Mouse (Mus musculus): ENCODE results near the gene Cdc42bpa.

The Cdc42bpa gene

DNA sequence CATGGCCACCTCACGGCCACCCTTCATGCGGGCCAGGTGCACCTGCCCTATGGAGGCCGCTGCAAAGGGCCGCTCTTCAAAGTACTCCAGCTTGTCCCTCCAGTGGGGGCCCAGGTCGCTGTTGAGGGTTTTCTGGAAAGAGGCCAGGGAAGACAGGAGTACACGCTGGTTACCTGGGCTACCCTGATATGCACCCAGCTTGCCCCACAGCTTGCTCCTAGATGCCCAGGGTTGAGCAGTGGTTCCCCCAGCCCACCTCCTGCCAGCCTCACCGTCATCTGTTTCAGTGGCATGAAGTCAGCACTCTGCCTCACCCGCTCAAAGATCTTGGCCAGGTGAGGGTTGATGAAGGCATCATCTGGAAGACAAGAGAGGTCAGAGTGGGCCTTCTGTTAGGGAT, 209.8 kb downstream of the Cdc42bpa start:
- DNase-seq = no peak

DNA sequence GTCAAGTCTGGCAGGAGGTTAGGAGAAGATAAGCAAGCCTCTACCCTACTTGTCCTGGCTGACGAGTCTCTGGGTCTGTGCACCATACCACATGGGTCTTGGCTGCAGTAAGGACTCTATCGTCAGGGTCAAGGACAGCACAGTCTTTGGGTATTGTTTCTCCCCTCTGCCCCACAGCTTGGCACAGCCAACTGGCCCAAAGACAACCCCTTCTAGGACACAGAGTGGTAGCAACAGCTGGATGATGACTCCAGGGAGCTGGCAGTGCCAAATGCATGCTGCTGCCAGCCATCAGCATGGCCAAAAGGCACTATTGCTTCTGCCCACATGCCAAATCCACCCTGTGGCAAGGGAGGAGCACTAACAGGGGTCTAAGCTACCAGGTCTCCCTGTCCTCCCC, 211.6 kb downstream of the Cdc42bpa start:
- no peak for DNase-seq

DNA sequence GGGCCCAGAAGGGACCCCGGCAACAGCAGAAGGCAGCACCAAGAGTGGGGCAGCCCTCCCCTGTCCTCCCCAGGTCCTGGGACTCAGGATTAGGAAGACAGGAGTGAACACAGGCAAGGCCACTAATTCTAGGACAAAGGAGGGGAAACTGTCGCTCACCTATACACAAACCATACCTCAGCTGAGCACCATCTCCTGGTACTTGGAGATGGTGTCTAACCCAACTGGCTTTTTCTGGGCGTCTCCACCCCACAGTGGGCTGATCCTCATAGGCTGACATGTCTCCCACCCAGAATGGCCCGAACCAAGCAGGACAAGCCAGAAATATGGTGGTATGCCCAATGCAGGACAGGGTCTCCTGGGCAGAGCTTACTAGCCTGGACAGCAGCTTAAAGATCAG, 212.3 kb downstream of the Cdc42bpa start:
- DNase-seq = no peak

DNA sequence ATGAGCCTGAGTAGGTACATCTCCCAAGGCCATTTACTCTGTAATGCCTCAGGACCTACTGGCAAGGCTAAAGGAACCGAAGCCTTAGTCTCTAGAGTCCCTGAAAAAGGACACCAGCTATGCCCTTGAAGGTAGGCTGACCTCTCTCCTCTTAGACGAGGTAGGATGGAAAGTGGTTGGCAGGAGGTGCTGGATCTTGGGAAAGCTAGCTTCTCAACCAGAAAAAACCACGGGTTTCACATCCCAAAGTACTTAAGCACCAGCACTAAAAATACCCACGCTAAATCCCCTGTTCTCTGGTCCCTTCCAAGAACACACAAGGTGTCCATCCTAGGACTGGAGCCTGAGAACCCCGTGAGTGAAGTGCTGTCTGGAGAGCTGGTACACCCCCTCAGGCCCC, 212.7 kb downstream of the Cdc42bpa start:
- DNase-seq = no peak

DNA sequence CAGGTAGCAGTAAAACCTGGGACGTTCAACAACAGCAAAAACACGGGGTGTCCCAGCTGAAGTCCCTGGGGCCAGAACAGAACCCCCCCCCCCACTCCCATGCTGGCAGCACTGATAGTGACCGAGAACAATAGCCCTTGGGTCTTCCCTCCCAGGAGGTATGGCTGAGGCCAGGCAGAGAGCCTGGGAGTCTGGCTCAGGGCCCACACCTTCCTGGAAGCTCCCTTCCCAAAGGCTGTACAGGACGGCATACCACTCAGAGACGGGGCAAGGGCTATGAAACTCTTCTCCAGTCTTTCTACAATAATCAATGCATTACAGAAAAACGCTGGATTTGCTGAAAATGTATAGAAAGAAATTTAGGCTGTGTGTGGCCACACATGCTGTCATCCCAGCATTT, 214.4 kb downstream of the Cdc42bpa start:
- no peak for DNase-seq

DNA sequence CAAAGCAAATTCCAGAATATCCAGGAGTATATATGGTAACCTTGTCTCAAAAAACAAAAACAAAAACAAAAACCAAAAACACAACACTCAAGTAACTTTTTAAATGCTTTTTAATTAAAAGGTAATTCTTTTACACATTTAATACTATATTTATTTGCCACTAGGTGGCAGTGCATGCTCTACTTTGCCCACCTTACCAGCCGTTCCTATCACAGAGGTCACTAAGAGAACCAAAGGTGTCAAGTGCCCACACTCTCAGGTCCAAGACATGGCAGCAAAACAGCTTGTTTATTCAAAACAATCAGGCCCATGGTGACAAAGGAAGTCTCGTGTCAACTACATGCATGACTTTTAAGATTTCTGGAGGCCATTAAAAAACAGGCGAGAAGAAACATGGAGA, 214.9 kb downstream of the Cdc42bpa start:
- no peak for DNase-seq

DNA sequence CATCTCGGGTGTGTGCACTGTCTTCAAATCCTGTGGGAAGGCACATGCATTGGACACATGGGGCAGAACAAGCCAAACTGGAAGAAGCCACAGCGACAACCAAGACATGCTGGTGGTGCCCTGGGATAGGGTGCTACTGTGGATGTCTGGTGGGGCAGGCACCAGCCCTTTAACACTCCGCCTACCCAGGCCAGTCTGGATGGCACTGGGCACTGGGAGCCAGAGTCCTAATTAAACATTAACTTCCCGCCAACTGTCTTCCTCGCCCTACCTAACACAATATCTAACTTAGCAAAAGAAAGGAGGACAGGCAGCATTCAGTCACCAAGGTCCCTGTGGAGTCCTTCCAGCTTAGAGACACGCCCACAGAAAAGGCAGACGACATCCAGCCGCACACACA, 215.4 kb downstream of the Cdc42bpa start:
- DNase-seq = no peak

DNA sequence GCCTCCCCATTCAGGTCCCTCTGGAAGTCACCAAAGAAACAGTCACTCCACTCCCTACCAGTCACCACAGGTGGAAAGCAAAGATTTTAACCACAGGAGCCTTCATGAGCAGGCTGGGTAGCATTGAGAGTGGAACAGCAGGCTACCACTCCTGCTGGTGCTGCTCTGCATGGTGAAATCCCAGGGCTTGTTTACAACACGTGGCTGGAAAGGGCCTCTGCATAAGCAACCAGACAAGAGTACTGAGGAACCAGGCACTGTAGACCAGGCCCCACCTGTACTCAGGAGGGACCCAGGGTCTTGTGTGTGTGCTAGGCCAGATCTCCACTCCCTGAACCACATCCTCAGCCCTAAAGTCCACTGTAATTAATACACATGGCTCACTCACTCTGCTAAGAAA, 216.5 kb downstream of the Cdc42bpa start:
- DNase-seq = no peak

DNA sequence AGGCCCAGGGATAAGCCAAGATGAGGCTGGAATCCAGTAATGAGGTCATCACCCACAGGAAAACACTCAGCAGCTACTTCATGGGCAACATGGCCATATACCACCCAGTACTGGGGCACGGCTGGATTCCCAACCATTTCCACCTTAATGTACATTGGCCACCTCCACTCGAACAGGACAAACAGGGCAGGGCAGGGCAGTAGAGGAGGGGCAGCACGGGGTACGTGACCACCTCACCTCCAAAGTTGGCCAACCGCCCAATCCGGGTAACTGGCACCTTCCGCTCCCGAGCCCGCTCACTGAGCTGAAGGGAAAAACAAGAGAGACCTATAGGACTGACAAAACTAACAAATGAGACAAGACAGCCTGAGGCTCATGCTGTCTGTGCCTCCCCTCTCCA, 218.1 kb downstream of the Cdc42bpa start:
- no peak for DNase-seq

DNA sequence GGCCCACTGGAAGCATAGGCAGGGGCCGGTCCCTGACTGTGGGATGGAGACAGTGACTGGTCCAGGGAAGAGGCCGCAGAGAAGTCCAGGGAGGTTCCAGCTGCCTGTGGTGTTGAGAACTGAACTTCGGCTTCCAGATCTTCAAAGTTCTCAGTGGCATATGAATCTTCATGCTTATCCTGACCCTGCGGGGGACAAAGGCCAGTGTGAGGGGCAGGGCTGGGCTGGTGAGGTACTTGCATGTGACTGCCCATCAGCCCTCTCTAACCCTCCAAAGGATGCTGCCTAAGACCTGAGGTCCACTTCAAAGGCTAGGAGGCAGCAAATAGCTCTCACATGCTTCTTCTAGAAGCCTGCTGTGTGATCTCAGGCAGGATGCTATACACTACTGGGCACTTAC, 218.8 kb downstream of the Cdc42bpa start:
- no peak for DNase-seq

DNA sequence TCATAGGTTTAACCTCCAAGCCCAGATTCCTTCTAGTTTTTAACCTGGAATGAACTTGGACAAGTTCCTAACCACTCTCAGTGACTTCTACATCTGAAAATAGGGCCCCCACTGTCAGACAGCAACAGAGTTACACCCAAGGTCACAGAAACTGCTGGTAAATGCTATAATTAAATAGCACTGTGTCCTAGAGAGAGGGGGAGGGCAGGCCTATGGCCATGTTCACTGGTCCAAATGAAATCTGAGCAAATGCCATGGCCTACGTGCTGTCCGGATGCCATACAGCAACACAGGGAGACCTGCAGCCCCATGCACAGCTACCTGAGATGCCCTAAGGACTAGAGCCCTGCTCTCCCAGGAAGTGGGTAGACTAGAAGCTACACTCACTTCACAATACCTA, 219.6 kb downstream of the Cdc42bpa start:
- DNase-seq = no peak

DNA sequence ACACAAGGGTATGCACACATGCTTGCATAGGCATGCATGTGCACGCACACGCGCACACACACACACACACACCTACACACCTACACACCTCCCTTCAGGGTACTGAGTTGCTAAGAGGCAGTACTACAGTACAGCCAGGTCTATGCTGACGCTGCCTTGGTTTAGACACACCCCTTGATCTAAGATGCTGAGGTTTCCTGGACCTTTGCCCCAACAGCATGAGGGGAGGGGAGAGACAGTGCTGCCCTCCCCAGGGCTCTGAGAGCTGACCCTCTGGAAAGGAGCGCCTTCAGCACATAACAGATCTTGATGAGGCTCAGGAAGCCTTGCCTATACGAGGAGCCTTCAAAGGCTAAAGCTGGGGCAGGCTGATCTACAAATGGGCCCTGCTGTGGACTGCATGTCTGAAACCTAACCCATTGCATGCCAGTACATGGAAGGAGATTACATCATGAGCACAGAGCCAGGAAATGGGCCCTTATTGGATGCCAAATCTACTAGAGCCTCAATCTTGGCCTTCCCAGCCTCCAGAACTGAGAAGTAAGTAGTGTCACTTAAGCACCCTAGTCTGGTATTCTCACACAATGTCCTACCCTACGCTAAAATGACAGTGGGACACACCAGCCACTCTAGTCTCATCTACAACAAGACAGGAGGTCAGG, 221.2 kb downstream of the Cdc42bpa start:
- DNase-seq = no peak

DNA sequence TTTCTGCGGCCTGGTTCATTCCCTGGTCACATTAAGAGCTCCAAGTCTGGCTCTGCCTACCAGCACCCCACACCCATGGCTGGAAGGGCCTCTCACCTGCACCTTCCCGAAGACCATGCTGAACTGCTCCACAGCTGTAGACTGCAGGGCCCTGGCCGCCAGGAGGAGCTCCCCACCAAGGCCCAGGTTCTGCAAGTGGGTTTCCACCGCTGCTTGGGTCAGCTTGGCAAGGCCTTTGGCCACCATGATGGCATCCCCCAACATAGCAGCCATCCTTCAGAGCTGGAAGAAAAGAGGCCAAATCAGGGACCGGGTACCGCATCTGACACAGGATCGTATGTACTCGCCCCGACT, 221.7 kb downstream of the Cdc42bpa start:
- DNase-seq = no peak

DNA sequence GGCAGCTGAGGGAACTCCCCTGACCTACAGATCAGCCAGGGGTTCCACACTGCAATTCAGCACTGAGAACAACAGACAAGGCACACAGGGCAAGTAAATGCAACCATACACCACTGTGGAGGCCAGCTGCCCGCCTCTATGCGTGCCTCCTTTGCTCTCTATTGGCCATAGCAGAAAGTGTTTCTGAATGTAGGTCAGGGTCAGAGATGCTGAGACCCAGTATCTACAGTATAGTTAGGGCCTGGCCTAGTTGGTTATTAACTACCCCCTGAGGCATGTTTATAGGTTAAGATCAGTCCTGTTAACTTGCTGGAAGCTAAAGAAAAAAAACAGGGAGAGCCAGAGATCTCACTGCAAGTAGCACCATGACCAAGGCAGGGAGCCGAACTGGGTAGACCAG, 222.5 kb downstream of the Cdc42bpa start:
- no peak for DNase-seq

DNA sequence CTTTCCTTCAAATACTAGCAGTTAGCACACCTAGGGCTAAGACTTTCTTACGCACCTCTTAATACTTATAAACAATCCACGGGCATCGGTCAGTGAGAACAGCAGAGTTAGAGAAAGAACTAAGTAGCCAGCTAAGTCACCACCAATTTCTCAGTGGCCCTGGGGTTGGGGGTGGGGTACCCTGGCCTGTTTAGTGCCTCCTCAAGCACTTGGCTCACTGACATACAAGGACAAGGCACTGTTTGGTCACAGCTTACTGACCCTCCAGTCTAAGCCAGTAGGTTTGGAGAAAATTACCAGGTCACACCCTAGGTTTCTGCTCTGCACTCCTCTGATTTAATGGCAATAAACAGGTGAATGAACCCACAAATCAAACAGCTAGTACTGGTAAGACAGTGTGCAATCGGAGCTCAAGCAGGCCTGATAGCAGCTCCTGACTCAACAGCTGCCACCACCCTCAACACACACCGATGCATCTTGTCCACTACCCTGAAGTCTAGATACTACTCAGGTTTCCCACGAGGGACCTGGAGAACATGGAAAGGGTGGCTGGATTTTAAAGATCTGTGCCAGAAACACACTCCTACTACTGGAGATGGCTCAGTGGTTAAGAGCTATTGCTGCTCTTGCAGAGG, 223.4 kb downstream of the Cdc42bpa start:
- DNase-seq = no peak

DNA sequence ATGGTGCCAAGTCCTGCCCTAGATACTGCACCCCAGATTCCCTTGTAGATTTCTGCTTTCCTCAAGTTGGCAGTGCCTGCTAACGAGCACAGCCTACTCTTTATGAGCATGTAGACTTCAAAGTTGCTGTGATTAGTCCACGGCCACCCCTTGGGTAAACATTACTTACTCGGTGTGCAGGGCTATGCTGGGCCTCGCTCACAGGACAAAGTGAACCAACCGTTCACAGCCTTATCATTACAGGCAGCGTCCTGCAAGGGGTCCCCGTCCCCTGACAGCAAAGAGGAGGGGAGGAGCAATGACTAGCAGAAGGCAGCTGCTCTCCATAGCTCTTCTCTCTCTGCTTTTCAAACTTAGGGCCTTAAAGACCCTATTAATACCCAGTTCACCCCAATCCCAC, 224.5 kb downstream of the Cdc42bpa start:
- no peak for DNase-seq

DNA sequence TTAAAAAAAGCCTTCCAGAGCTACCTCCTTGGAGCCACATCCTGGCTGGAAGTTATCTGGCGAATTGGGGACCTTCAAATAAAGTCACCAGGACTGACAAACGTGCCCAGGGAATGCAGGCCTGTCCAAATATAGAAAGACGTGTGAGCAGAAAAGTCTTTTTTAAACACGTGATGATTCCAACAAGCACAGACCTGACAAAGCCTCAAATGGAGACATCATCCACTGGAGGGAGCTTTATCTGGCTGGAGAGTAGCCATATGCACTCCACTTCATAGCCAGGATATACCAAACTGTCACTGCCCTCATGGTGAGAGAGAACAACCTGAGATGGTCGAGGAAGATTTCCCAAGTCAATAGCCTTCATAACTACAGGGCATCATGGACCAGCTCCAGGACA, 225.6 kb downstream of the Cdc42bpa start:
- no peak for DNase-seq

DNA sequence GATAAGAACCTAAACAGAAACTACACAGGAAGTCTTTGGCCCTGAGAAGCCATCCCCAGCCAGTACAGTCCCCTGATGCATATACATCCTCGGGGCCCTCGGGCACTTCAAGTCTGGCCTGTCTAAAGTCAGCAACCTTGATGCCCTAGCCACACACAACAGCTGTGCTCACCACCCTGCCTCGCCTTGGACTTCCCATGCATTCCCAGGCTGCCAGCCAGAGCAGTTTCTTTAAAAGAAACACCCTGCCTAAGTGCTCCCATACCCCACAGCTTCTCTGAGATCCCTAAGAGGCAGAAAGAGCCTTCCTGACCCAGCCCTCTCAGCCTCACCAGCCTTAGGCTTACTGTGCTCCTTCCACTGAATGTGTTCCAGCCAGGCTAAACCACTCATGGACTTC, 226.1 kb downstream of the Cdc42bpa start:
- DNase-seq = no peak

DNA sequence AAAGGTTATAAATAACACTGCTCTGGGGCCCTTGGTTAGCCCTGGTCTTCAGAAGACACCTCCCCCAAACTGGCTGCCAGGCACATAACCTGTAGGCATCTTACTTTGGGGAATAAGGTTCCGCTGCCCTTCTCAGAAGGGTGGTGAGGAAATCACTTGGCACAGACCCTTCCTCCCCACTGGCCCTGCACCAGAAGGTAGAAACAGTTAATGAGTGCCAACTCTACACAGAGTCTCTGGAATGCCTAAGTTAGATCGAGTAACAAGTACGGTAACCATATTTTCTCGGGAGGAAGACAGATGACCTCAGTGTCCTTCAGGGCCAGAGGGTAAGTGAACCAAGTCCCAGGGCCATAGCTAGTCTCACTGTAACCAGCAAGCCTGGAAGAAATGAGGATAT, 228.7 kb downstream of the Cdc42bpa start:
- DNase-seq = no peak

DNA sequence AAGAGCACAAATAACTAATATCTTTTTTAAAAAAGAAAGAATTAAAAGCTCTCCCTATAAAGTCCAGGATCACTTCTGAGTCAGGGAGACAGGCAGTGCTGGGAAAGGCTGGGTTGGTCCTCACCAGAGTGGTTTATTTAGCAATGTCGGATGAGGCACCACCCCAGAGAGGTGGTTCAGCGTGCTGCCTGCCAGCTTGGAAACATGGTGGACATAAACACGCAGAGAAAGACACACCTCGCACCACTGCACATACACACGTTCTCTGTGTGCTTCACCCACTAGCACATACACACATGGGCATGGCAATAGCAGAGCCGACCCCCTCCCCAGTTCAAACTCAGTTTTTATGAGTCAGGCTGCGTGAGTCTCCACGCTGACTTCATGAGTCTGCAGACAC, 230.8 kb downstream of the Cdc42bpa start:
- no peak for DNase-seq

DNA sequence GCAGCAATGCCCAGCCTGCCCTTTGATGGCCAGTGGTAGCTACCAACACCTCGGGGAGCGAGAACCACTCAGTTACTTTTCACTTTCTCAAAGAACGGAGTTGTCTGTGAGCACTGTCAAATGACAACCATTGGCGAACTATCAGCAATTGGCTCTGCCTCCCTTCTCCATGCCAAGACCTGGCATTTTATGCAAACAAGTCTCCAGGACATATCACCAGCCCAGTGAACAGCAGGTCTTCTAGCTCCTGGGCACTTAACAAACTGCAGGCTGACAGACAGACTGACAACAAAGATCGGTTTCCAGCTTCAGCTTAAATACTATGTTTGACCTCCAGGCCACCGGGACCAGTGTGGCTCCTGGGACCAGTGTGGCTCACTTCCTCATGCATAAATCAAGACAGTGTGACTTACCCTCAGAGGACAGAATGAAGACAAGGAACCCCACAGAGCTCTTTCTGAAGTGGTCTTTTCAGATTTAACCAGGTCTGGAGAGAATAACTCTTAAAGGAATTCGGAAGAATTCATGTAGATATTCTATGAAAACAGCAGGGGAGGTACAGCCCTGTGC, 231.5 kb downstream of the Cdc42bpa start:
- no peak for DNase-seq

DNA sequence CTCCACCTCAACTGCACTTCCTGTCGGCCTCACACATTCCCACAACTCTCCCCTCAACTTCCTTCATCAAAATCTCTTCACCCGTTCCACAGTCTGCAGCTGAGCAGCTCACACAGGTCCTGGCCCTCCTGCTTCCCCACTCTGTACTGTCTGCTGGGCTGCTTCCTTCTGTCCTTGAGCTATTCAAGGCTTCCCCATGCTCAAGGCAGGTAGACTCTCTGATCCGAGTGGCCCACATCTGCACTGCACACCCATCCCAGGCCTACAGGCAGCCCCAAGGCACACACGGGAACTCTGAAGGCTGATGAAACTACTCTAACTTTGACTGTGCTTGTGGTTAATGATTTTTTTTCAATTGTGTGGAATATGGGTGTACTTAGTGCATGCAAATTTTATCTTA, 232.6 kb downstream of the Cdc42bpa start:
- DNase-seq = no peak

DNA sequence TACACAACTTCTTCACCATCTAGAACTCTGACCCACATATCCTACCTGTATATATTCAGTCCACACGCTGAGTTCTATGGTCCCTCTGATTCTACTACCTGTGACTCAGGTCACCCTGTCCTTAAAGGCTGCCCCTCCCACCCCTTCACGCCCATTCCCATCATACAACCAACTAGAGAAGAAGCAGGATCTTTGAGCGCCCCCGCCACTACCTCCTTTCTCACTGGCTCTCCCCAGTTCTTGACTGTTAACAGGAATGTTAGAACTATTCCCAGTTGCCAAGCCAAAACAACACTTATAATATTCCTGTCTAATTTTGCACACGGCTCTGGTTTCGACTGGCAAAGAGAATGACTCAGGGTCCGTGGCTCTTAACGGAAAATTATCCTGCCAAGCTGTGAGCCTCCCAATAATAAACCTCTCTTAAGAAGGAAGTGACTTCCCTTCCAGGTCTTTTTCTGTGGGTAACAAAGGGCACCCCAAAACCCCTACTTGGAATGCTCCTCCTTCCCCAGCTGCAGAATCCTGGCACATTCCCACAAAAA, 233.2 kb downstream of the Cdc42bpa start:
- no peak for DNase-seq

DNA sequence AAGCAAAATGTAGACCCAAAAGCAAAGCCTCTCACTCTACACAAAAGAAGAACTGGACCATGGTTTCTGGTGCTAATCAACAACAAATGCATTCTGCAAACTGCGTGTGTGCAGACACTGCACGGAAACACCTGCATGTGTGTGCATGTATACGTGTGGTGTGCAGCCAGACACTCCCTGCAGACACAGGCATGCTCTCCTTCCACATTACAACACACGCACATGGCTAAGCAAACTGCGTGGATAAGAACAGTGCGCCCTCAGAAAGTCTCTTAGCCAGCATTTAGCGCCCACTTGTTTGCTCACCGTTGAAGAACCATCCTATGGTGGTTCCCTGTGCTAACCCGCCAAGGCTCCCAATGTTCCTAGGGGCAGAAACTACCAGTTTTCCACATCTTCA, 233.8 kb downstream of the Cdc42bpa start:
- DNase-seq = no peak

Data from cerebellum, adult 11 months (tissue).